Mouse (Mus musculus) spleen, postnatal 36 days (tissue): Measurements from ENCODE around the gene Slc7a7.

ENCODE experiments used
- DNase-seq, 2 experiments: peaks; one replicate each; pipeline ENCODE4 v3.0.0; 2022; ENCODE audit warnings: low spot score in 2 of 2, mixed read lengths in 1 of 2

Gene Slc7a7

GRCm38 (mm10) chr14:54412629-54413170, 4.9 kb downstream of the Slc7a7 start:
- no peak for DNase-seq

- DNase-seq = peak in 1 of 2 experiments; percentile 4
Observed at GRCm38 (mm10) chr14:54412000-54412576, 5.5 kb downstream of the Slc7a7 start.

- DNase-seq = no peak
Observed at GRCm38 (mm10) chr14:54409980-54410810, 7.4 kb downstream of the Slc7a7 start.

- DNase-seq = peak; percentile 52 to 63
Observed at GRCm38 (mm10) chr14:54409057-54409645, 8.4 kb downstream of the Slc7a7 start.

GRCm38 (mm10) chr14:54408336-54409056, 9.1 kb downstream of the Slc7a7 start:
- DNase-seq = no peak

GRCm38 (mm10) chr14:54401723-54402122, 15.9 kb downstream of the Slc7a7 start:
- no peak for DNase-seq

GRCm38 (mm10) chr14:54398921-54399382, 18.6 kb downstream of the Slc7a7 start:
- DNase-seq = no peak

GRCm38 (mm10) chr14:54398528-54398916, 19.1 kb downstream of the Slc7a7 start:
- no peak for DNase-seq

- peak in 1 of 2 experiments; percentile 26 for DNase-seq
Observed at GRCm38 (mm10) chr14:54397872-54398527, 19.6 kb downstream of the Slc7a7 start.

- DNase-seq = no peak
Observed at GRCm38 (mm10) chr14:54396685-54397084, 20.9 kb downstream of the Slc7a7 start.

GRCm38 (mm10) chr14:54394309-54394708, 23.3 kb downstream of the Slc7a7 start:
- DNase-seq = no peak

- DNase-seq = no peak
Observed at GRCm38 (mm10) chr14:54393794-54394193, 23.8 kb downstream of the Slc7a7 start.

- no peak for DNase-seq
Observed at GRCm38 (mm10) chr14:54390843-54391242, 26.7 kb downstream of the Slc7a7 start.

- DNase-seq = no peak
Observed at GRCm38 (mm10) chr14:54387546-54387945, 30.0 kb downstream of the Slc7a7 start.

- DNase-seq = no peak
Observed at GRCm38 (mm10) chr14:54385968-54386618, 31.5 kb downstream of the Slc7a7 start.

- no peak for DNase-seq
Observed at GRCm38 (mm10) chr14:54384396-54384795, 33.2 kb downstream of the Slc7a7 start.

- peak in 1 of 2 experiments; percentile 24 for DNase-seq
Observed at GRCm38 (mm10) chr14:54383355-54383771, 34.2 kb downstream of the Slc7a7 start.

GRCm38 (mm10) chr14:54382641-54383040, 34.9 kb downstream of the Slc7a7 start:
- DNase-seq = no peak

GRCm38 (mm10) chr14:54381816-54382215, 35.8 kb downstream of the Slc7a7 start:
- DNase-seq = no peak

GRCm38 (mm10) chr14:54380616-54381015, 37.0 kb downstream of the Slc7a7 start:
- DNase-seq = no peak

GRCm38 (mm10) chr14:54379571-54379970, 38.0 kb downstream of the Slc7a7 start:
- DNase-seq = no peak
